Mouse (Mus musculus): ENCODE measurements around the gene Srrm1. TPM values are rescaled to one million over a fixed set of nuclear protein-coding genes. Genes with fewer than 3 reads are reported as not detected.

The Srrm1 gene
- polyA plus RNA-seq, 1 experiment from 2014 or later: 298 TPM

- no peak overlapping the region for H3K4me3 ChIP-seq (replicated peaks)
- 6% methylated on average over 14 of the region's 14 CpGs for WGBS
- no peak overlapping the region for H3K9ac ChIP-seq (replicated peaks)
- H3K27ac ChIP-seq: no peak overlapping the region
- H3K4me1 ChIP-seq (replicated peaks): peaks cover 7% of the 10 kb centered on the region
- peaks cover 9% of the 10 kb centered on the region; the same call in 1 of the 2 replicates for H3K27me3 ChIP-seq
- ATAC-seq (ENCODE audit: insufficient number of reproducible peaks, insufficient read depth, low FRiP score, low TSS enrichment, low read depth): no peak
- H3K36me3 ChIP-seq: no peaks in the 10 kb centered on the region
- no peaks in the 10 kb centered on the region for H3K9me3 ChIP-seq
- H3K4me2 ChIP-seq: no peak overlapping the region
Observed at GRCm38 (mm10) chr4:135382316-135382715, 29.2 kb upstream of the Srrm1 start.

GRCm38 (mm10) chr4:135381355-135381754, 28.2 kb upstream of the Srrm1 start:
- Histone ChIP-seq H3K4me1 (replicated peaks) (peaks cover 7% of the 10 kb centered on the region), H3K27me3 (peaks cover 9% of the 10 kb centered on the region; the same call in 1 of the 2 replicates), H3K4me3 (replicated peaks) (no peak overlapping the region), H3K36me3 (no peaks in the 10 kb centered on the region), H3K9me3 (no peaks in the 10 kb centered on the region), H3K27ac (no peak overlapping the region), H3K4me2 (no peak overlapping the region), H3K9ac (replicated peaks) (no peak overlapping the region)
- no peak for ATAC-seq (ENCODE audit: insufficient number of reproducible peaks, insufficient read depth, low FRiP score, low TSS enrichment, low read depth)
- WGBS: 41% methylated on average over 8 of the region's 8 CpGs

GRCm38 (mm10) chr4:135377241-135377640, 24.1 kb upstream of the Srrm1 start:
- no peak overlapping the region for H3K4me2 ChIP-seq
- peaks cover 11% of the 10 kb centered on the region; the same call in 1 of the 2 replicates for H3K9me3 ChIP-seq
- no peak overlapping the region for H3K4me3 ChIP-seq (replicated peaks)
- whole genome bisulfite sequencing: 82% methylated on average over 11 of the region's 11 CpGs
- no peak for ATAC-seq (ENCODE audit: insufficient number of reproducible peaks, insufficient read depth, low FRiP score, low TSS enrichment, low read depth)
- 0 out of 2 replicates have a peak, but pooled peaks cover 4% of the 10 kb centered on the region for H3K27me3 ChIP-seq
- no peaks in the 10 kb centered on the region for H3K4me1 ChIP-seq (replicated peaks)
- no peaks in the 10 kb centered on the region for H3K36me3 ChIP-seq
- no peak overlapping the region for H3K9ac ChIP-seq (replicated peaks)
- no peak overlapping the region for H3K27ac ChIP-seq

- peaks cover 11% of the 10 kb centered on the region; the same call in 1 of the 2 replicates for H3K9me3 ChIP-seq
- no peaks in the 10 kb centered on the region for H3K4me1 ChIP-seq (replicated peaks)
- WGBS: 56% methylated on average over 3 of the region's 3 CpGs
- no peak for ATAC-seq (ENCODE audit: insufficient number of reproducible peaks, insufficient read depth, low FRiP score, low TSS enrichment, low read depth)
- H3K9ac ChIP-seq (replicated peaks): no peak overlapping the region
- H3K27ac ChIP-seq: no peak overlapping the region
- no peaks in the 10 kb centered on the region; the same call in 1 of the 2 replicates for H3K27me3 ChIP-seq
- no peaks in the 10 kb centered on the region for H3K36me3 ChIP-seq
- H3K4me3 ChIP-seq (replicated peaks): no peak overlapping the region
- no peak overlapping the region for H3K4me2 ChIP-seq
Observed at GRCm38 (mm10) chr4:135375444-135375843, 22.3 kb upstream of the Srrm1 start.

GRCm38 (mm10) chr4:135373299-135373698, 20.2 kb upstream of the Srrm1 start:
- Histone ChIP-seq H3K9ac (replicated peaks) (no peak overlapping the region), H3K27me3 (no peaks in the 10 kb centered on the region; the same call in 1 of the 2 replicates), H3K4me3 (replicated peaks) (no peak overlapping the region), H3K27ac (no peak overlapping the region), H3K4me1 (replicated peaks) (0 out of 2 replicates have a peak, but pooled peaks cover 4% of the 10 kb centered on the region), H3K36me3 (no peaks in the 10 kb centered on the region), H3K9me3 (peaks cover 11% of the 10 kb centered on the region; the same call in 1 of the 2 replicates), H3K4me2 (no peak overlapping the region)
- WGBS: 81% methylated on average over 5 of the region's 5 CpGs
- ATAC-seq (ENCODE audit: insufficient number of reproducible peaks, insufficient read depth, low FRiP score, low TSS enrichment, low read depth): no peak

- 67% methylated on average over 11 of the region's 11 CpGs for WGBS
- ATAC-seq (ENCODE audit: insufficient number of reproducible peaks, insufficient read depth, low FRiP score, low TSS enrichment, low read depth): no peak
Observed at GRCm38 (mm10) chr4:135370372-135370771, 17.3 kb upstream of the Srrm1 start.

GRCm38 (mm10) chr4:135362828-135363227, 9.7 kb upstream of the Srrm1 start:
- ATAC-seq (ENCODE audit: insufficient number of reproducible peaks, insufficient read depth, low FRiP score, low TSS enrichment, low read depth): no peak
- no peaks in the 10 kb centered on the region for H3K9me3 ChIP-seq
- no peaks in the 10 kb centered on the region for H3K36me3 ChIP-seq
- H3K4me2 ChIP-seq: no peak overlapping the region
- H3K9ac ChIP-seq (replicated peaks): no peak overlapping the region
- no peak overlapping the region for H3K27ac ChIP-seq
- H3K4me3 ChIP-seq (replicated peaks): no peak overlapping the region
- H3K4me1 ChIP-seq (replicated peaks): 0 out of 2 replicates have a peak, but pooled peaks cover 4% of the 10 kb centered on the region
- 37% methylated on average over 6 of the region's 6 CpGs for WGBS
- H3K27me3 ChIP-seq: no peaks in the 10 kb centered on the region

More at GRCm38 (mm10) chr4:135370372-135370771, 17.3 kb upstream of the Srrm1 start:
- no peak overlapping the region for H3K4me2 ChIP-seq
- H3K27me3 ChIP-seq: no peaks in the 10 kb centered on the region; the same call in 1 of the 2 replicates
- H3K27ac ChIP-seq: no peak overlapping the region
- peaks cover 2% of the 10 kb centered on the region; the same call in 1 of the 2 replicates for H3K9me3 ChIP-seq
- H3K9ac ChIP-seq (replicated peaks): no peak overlapping the region
- no peaks in the 10 kb centered on the region for H3K36me3 ChIP-seq
- no peak overlapping the region for H3K4me3 ChIP-seq (replicated peaks)
- 0 out of 2 replicates have a peak, but pooled peaks cover 4% of the 10 kb centered on the region for H3K4me1 ChIP-seq (replicated peaks)

GRCm38 (mm10) chr4:135361722-135362121, 8.6 kb upstream of the Srrm1 start:
- Histone ChIP-seq H3K36me3 (no peaks in the 10 kb centered on the region), H3K4me2 (no peak overlapping the region), H3K9ac (replicated peaks) (no peak overlapping the region), H3K4me3 (replicated peaks) (no peak overlapping the region), H3K4me1 (replicated peaks) (0 out of 2 replicates have a peak, but pooled peaks cover 4% of the 10 kb centered on the region), H3K9me3 (no peaks in the 10 kb centered on the region), H3K27ac (no peak overlapping the region), H3K27me3 (no peaks in the 10 kb centered on the region)
- 89% methylated on average over 12 of the region's 12 CpGs for WGBS
- ATAC-seq (ENCODE audit: insufficient number of reproducible peaks, insufficient read depth, low FRiP score, low TSS enrichment, low read depth): no peak

- ATAC-seq (ENCODE audit: insufficient number of reproducible peaks, insufficient read depth, low FRiP score, low TSS enrichment, low read depth): no peak
- Histone ChIP-seq H3K36me3 (no peaks in the 10 kb centered on the region), H3K9me3 (no peaks in the 10 kb centered on the region), H3K27ac (no peak overlapping the region), H3K4me2 (no peak overlapping the region), H3K27me3 (no peaks in the 10 kb centered on the region), H3K4me3 (replicated peaks) (no peak overlapping the region), H3K9ac (replicated peaks) (no peak overlapping the region), H3K4me1 (replicated peaks) (peaks cover 11% of the 10 kb centered on the region)
- WGBS: 2% methylated on average over 6 of the region's 6 CpGs
Observed at GRCm38 (mm10) chr4:135358736-135359135, 5.6 kb upstream of the Srrm1 start.

GRCm38 (mm10) chr4:135357221-135357920, 4.2 kb upstream of the Srrm1 start:
- ATAC-seq (ENCODE audit: insufficient number of reproducible peaks, insufficient read depth, low FRiP score, low TSS enrichment, low read depth): no peak
- no peak overlapping the region for H3K4me2 ChIP-seq
- H3K9ac ChIP-seq (replicated peaks): no peak overlapping the region
- H3K27me3 ChIP-seq: no peaks in the 10 kb centered on the region
- H3K36me3 ChIP-seq: no peaks in the 10 kb centered on the region
- no peak overlapping the region for H3K27ac ChIP-seq
- no peak overlapping the region for H3K4me3 ChIP-seq (replicated peaks)
- H3K4me1 ChIP-seq (replicated peaks): peaks cover 8% of the 10 kb centered on the region
- H3K9me3 ChIP-seq: no peaks in the 10 kb centered on the region
- WGBS: 81% methylated on average over 12 of the region's 12 CpGs

GRCm38 (mm10) chr4:135355886-135356550, 2.9 kb upstream of the Srrm1 start:
- Histone ChIP-seq H3K4me3 (replicated peaks) (no peak overlapping the region), H3K27me3 (no peaks in the 10 kb centered on the region), H3K9ac (replicated peaks) (no peak overlapping the region), H3K4me2 (no peak overlapping the region), H3K36me3 (no peaks in the 10 kb centered on the region; the same call in 1 of the 2 replicates), H3K9me3 (no peaks in the 10 kb centered on the region), H3K4me1 (replicated peaks) (peaks cover 15% of the 10 kb centered on the region), H3K27ac (no peak overlapping the region)
- no peak for ATAC-seq (ENCODE audit: insufficient number of reproducible peaks, insufficient read depth, low FRiP score, low TSS enrichment, low read depth)
- 76% methylated on average over 9 of the region's 9 CpGs for WGBS

Data from limb, embryonic 12.5 days (tissue).